Mouse (Mus musculus) ES-E14 (cell line): ENCODE measurements around the gene Hspb6. TPM values are rescaled to one million over a fixed set of nuclear protein-coding genes. Genes with fewer than 3 reads are reported as not detected.

Experiments
- DNase-seq: peaks from one replicate; pipeline ENCODE4 v3.0.0-alpha.2; 2013; ENCODE audit warnings: low read depth, low spot score
- H3K27ac ChIP-seq: 2 replicates; pipeline ENCODE4 v1.5.1; 2012; ENCODE audit warnings: low read depth, mild to moderate bottlenecking, low read length, moderate library complexity, mixed read lengths; ENCODE audit not compliant: poor library complexity, insufficient read depth, severe bottlenecking
- H3K36me3 ChIP-seq: 2 replicates; pipeline ENCODE4 v1.6.1; 2012; ENCODE audit warnings: mild to moderate bottlenecking, low read length, moderate library complexity, mixed read lengths; ENCODE audit not compliant: control insufficient read depth, poor library complexity, insufficient read depth, severe bottlenecking
- H3K4me1 ChIP-seq, 2 experiments: fragments of 150-350 bp in 1 of 2; sonication (generic) in 1 of 2; 2 replicates each; pipeline ENCODE4 v1.6.1; 2012; ENCODE audit warnings: low read length in 2 of 2, mild to moderate bottlenecking in 1 of 2, mixed read lengths in 1 of 2; ENCODE audit not compliant: control insufficient read depth in 2 of 2, insufficient read depth in 2 of 2, poor library complexity in 1 of 2
- H3K4me3 ChIP-seq, 2 experiments: fragments of 150-350 bp in 1 of 2; sonication (generic) in 1 of 2; 2 replicates each; pipeline ENCODE4 v1.5.1; 2012; ENCODE audit warnings: low read length in 2 of 2, low read depth in 1 of 2, mild to moderate bottlenecking in 1 of 2, mixed read lengths in 1 of 2; ENCODE audit not compliant: insufficient read depth in 1 of 2, poor library complexity in 1 of 2, severe bottlenecking in 1 of 2
- H3K9ac ChIP-seq: 2 replicates; pipeline ENCODE4 v1.6.1; 2012; ENCODE audit warnings: low read depth, mild to moderate bottlenecking, low read length, mixed read lengths; ENCODE audit not compliant: poor library complexity, insufficient read depth, severe bottlenecking
- H3K9me3 ChIP-seq: fragments of 150-350 bp; sonication (generic); 2 replicates; pipeline ENCODE4 v1.6.1; 2012; ENCODE audit warnings: low read depth, mild to moderate bottlenecking, low read length; ENCODE audit not compliant: control insufficient read depth, insufficient read depth
- CHD2 ChIP-seq: IDR thresholded peaks from 2 replicates; pipeline ENCODE4 v1.6.1; 2014; ENCODE audit warnings: mild to moderate bottlenecking, low read depth, low read length, inconsistent platforms
- HCFC1 ChIP-seq: IDR thresholded peaks from 2 replicates; pipeline ENCODE4 v1.6.1; 2012; ENCODE audit warnings: low read length, inconsistent platforms, borderline replicate concordance; ENCODE audit not compliant: insufficient read depth
- MAFK ChIP-seq: IDR thresholded peaks from 2 replicates; pipeline ENCODE4 v1.6.1; 2014; ENCODE audit warnings: mild to moderate bottlenecking, low read depth, low read length, inconsistent platforms; ENCODE audit not compliant: insufficient read depth
- ZC3H11A ChIP-seq: IDR thresholded peaks from 2 replicates; pipeline ENCODE4 v1.6.1; 2012; ENCODE audit warnings: low read depth, mild to moderate bottlenecking, inconsistent platforms, low read length, borderline replicate concordance
- ZNF384 ChIP-seq: IDR thresholded peaks from 2 replicates; pipeline ENCODE4 v1.6.1; 2012; ENCODE audit warnings: low read depth, low read length, inconsistent platforms
- in situ Hi-C, 2 experiments: fragments of 600-800 bp; cut with MboI; formaldehyde crosslinking; loops; one replicate each; pipeline ENCODE4 v1.15.1; 2025; ENCODE audit warnings: low sequenced_read_pairs in 2 of 2, inconsistent platforms in 1 of 2; ENCODE audit not compliant: unreplicated experiment in 2 of 2
- total RNA-seq: library from RNA; depleted of rRNA; stranded (reverse); fragments of 300-350 nt; gene quantifications from 2 replicates; pipeline ENCODE4 v1.2.3, GENCODE M21; 2012

Hspb6 gene
- total RNA-seq, 1 experiment: 1.6 TPM

GRCm38 (mm10) chr7:30526399-30526798, 25.6 kb upstream of the Hspb6 start:
- no peak overlapping the region for H3K27ac ChIP-seq
- in situ Hi-C loops: no loop called here

GRCm38 (mm10) chr7:30526981-30527380, 25.0 kb upstream of the Hspb6 start:
- Histone ChIP-seq H3K36me3 (no peaks in the 10 kb centered on the region), H3K27ac (no peak overlapping the region), H3K4me3 (no peak overlapping the region), H3K9ac (0 out of 2 replicates have a peak overlapping the region, but pooled peaks have one; percentile 7), H3K9me3 (no peaks in the 10 kb centered on the region), H3K4me1 (peaks cover 1 to 12% of the 10 kb centered on the region in 2 experiments; a peak in 2 of 4 replicates)
- in situ Hi-C loops: no loop called here
- TF ChIP-seq CHD2 (no peak), ZC3H11A (no peak), ZNF384 (no peak), MAFK (no peak), HCFC1 (no peak)
- DNase-seq: no peak

More at GRCm38 (mm10) chr7:30526399-30526798, 25.6 kb upstream of the Hspb6 start:
- peak overlapping the region; percentile 35 to 52; a peak in 1 of 4 replicates for H3K4me3 ChIP-seq
- 0 out of 2 replicates have a peak overlapping the region, but pooled peaks have one; percentile 7 for H3K9ac ChIP-seq
- H3K4me1 ChIP-seq: peaks cover 1 to 12% of the 10 kb centered on the region in 2 experiments; a peak in 2 of 4 replicates
- no peaks in the 10 kb centered on the region for H3K36me3 ChIP-seq
- H3K9me3 ChIP-seq: no peaks in the 10 kb centered on the region
- DNase-seq: no peak
- TF ChIP-seq MAFK (no peak), HCFC1 (no peak), CHD2 (no peak), ZNF384 (no peak), ZC3H11A (no peak)

- in situ Hi-C loops: no loop called here
- peaks cover 0 to 12% of the 10 kb centered on the region in 2 experiments; a peak in 2 of 4 replicates for H3K4me1 ChIP-seq
- H3K27ac ChIP-seq: no peak overlapping the region
- DNase-seq: no peak
- TF ChIP-seq ZC3H11A: no peak
- TF ChIP-seq HCFC1: no peak
- TF ChIP-seq CHD2: no peak
- TF ChIP-seq MAFK: no peak
- TF ChIP-seq ZNF384: no peak
- H3K36me3 ChIP-seq: no peaks in the 10 kb centered on the region
- no peak overlapping the region for H3K9ac ChIP-seq
- no peak overlapping the region for H3K4me3 ChIP-seq
- no peaks in the 10 kb centered on the region for H3K9me3 ChIP-seq
These were observed 20.6 kb upstream of the Hspb6 start for GRCm38 (mm10) chr7:30531291-30531815.

GRCm38 (mm10) chr7:30532931-30533330, 19.0 kb upstream of the Hspb6 start:
- Histone ChIP-seq H3K27ac (no peak overlapping the region), H3K4me3 (no peak overlapping the region), H3K9me3 (no peaks in the 10 kb centered on the region), H3K4me1 (peaks cover 0 to 4% of the 10 kb centered on the region in 2 experiments; a peak in 1 of 4 replicates), H3K36me3 (no peaks in the 10 kb centered on the region), H3K9ac (no peak overlapping the region)
- TF ChIP-seq ZC3H11A: no peak
- no peak for TF ChIP-seq CHD2
- no peak for TF ChIP-seq MAFK
- no peak for TF ChIP-seq HCFC1
- TF ChIP-seq ZNF384: no peak
- no peak for DNase-seq
- in situ Hi-C loops: no loop called here
